ENCODE assay signal across 14 mouse cellular contexts in genomic region chr12:81170076-81170475, GRCm38 (mm10).
DNase-seq lines count a peak whose midpoint lies in the region; ATAC-seq and TF ChIP-seq lines count a peak whose summit lies in the region.
"Had no signal": no experiment of that assay in that cellular context is flagged by ENCODE, and none has a peak within 500 bp of the region (broad histone marks: within the 10 kb centered on the region; RNA-seq: fewer than 3 reads in every experiment).

No protein-coding gene starts in this region.

- peak; percentile 53 for TF ChIP-seq CTCF in intestine, postnatal 0 days (IDR thresholded peaks at IDR 0.05; ENCODE audit: low read depth)
- TF ChIP-seq CTCF in midbrain, postnatal 0 days (IDR thresholded peaks at IDR 0.05), result peak; percentile 54
- peak; percentile 43; the same call in 1 of the 2 replicates for TF ChIP-seq CTCF in G1E (IDR thresholded peaks at IDR 0.05; ENCODE audit: low read depth, low read length)
- peak; percentile 28; the same call in 1 of the 2 replicates for TF ChIP-seq CTCF in small intestine, adult 2 months (IDR thresholded peaks at IDR 0.05; ENCODE audit: extremely low read depth, insufficient read length, insufficient replicate concordance, low read depth, low read length)

- no peaks in the 10 kb centered on the region for H3K36me3 ChIP-seq in intestine, postnatal 0 days (ENCODE audit: control insufficient read depth, insufficient read depth)
- H3K36me3 ChIP-seq in intestine, embryonic 16.5 days (ENCODE audit: control insufficient read depth, insufficient read depth, low read length), result no peaks in the 10 kb centered on the region
- no peaks in the 10 kb centered on the region for H3K36me3 ChIP-seq in midbrain, postnatal 0 days (ENCODE audit: insufficient read depth, low read length)
- H3K36me3 ChIP-seq in midbrain, embryonic 13.5 days, result no peaks in the 10 kb centered on the region
- H3K36me3 ChIP-seq in G1E (replicated peaks), result peaks cover 93% of the 10 kb centered on the region
- no peaks in the 10 kb centered on the region for H3K36me3 ChIP-seq in small intestine, adult 2 months (ENCODE audit: control insufficient read depth, insufficient read depth, low read length)
- H3K36me3 ChIP-seq: kidney, embryonic 15.5 days; limb, embryonic 15.5 days had no signal

- no peak for TF ChIP-seq POLR2A in small intestine, adult 2 months (IDR thresholded peaks at IDR 0.05; ENCODE audit: low read depth, low read length)

- H3K9ac ChIP-seq in intestine, postnatal 0 days (ENCODE audit: low read depth, low read length), result no peak overlapping the region
- no peak overlapping the region for H3K9ac ChIP-seq in intestine, embryonic 16.5 days (ENCODE audit: low read depth, low read length)
- H3K9ac ChIP-seq in midbrain, postnatal 0 days (replicated peaks; ENCODE audit: low read length, poor library complexity, severe bottlenecking), result no peak overlapping the region
- H3K9ac ChIP-seq in midbrain, embryonic 13.5 days (replicated peaks), result no peak overlapping the region
- H3K9ac ChIP-seq: kidney, embryonic 15.5 days; limb, embryonic 15.5 days had no signal

- no peak overlapping the region for H3K27ac ChIP-seq in intestine, postnatal 0 days (ENCODE audit: low read depth, low read length)
- H3K27ac ChIP-seq in intestine, embryonic 16.5 days (ENCODE audit: low read length), result no peak overlapping the region
- H3K27ac ChIP-seq in midbrain, postnatal 0 days (ENCODE audit: low read depth, low read length), result no peak overlapping the region
- H3K27ac ChIP-seq in midbrain, embryonic 13.5 days, result no peak overlapping the region
- no peak overlapping the region for H3K27ac ChIP-seq in small intestine, adult 2 months (ENCODE audit: insufficient read depth, low read depth, low read length)
- H3K27ac ChIP-seq: hindbrain, embryonic 10.5 days; kidney, embryonic 15.5 days; limb, embryonic 15.5 days had no signal

- 88% methylated on average over 2 of the region's 2 CpGs for WGBS in intestine, postnatal 0 days
- WGBS in intestine, embryonic 16.5 days, result 92% methylated on average over 2 of the region's 2 CpGs
- WGBS in midbrain, postnatal 0 days, result 79% methylated on average over 2 of the region's 2 CpGs
- WGBS in midbrain, embryonic 13.5 days, result 91% methylated on average over 2 of the region's 2 CpGs
- WGBS in small intestine, adult 2 months, result 79% methylated on average over 2 of the region's 2 CpGs

- ATAC-seq in intestine, postnatal 0 days, result no peak
- no peak for ATAC-seq in intestine, embryonic 16.5 days
- no peak for ATAC-seq in midbrain, postnatal 0 days (ENCODE audit: low FRiP score)
- no peak for ATAC-seq in midbrain, embryonic 13.5 days
- ATAC-seq in G1E (ENCODE audit: extremely low read depth, insufficient number of reproducible peaks, low FRiP score, poor library complexity, severe bottlenecking), result no peak
- ATAC-seq: activated CD4-positive, CD25-positive, alpha-beta regulatory T cell, adult 4 months had no signal

- H3K27me3 ChIP-seq in intestine, postnatal 0 days (replicated peaks; ENCODE audit: control insufficient read depth, insufficient read depth, low read length), result no peaks in the 10 kb centered on the region
- H3K27me3 ChIP-seq in intestine, embryonic 16.5 days (replicated peaks; ENCODE audit: control insufficient read depth, insufficient read depth, low read length), result no peaks in the 10 kb centered on the region
- H3K27me3 ChIP-seq in midbrain, postnatal 0 days (ENCODE audit: insufficient read depth, low read length), result no peaks in the 10 kb centered on the region
- no peaks in the 10 kb centered on the region for H3K27me3 ChIP-seq in midbrain, embryonic 13.5 days
- no peaks in the 10 kb centered on the region for H3K27me3 ChIP-seq in G1E (ENCODE audit: insufficient read depth, low read length)
- no peaks in the 10 kb centered on the region for H3K27me3 ChIP-seq in small intestine, adult 2 months (ENCODE audit: control insufficient read depth, insufficient read depth, low read length)

- no peaks in the 10 kb centered on the region for H3K4me1 ChIP-seq in intestine, postnatal 0 days (replicated peaks; ENCODE audit: control insufficient read depth, insufficient read depth, low read length)
- H3K4me1 ChIP-seq in intestine, embryonic 16.5 days (ENCODE audit: control insufficient read depth, insufficient read depth, low read length), result no peaks in the 10 kb centered on the region
- H3K4me1 ChIP-seq in midbrain, postnatal 0 days (ENCODE audit: insufficient read depth, low read length), result no peaks in the 10 kb centered on the region; the same call in 1 of the 2 replicates
- peaks cover 14% of the 10 kb centered on the region for H3K4me1 ChIP-seq in midbrain, embryonic 13.5 days (replicated peaks)
- peaks cover 7% of the 10 kb centered on the region for H3K4me1 ChIP-seq in G1E (ENCODE audit: insufficient read depth, low read depth, low read length)
- no peaks in the 10 kb centered on the region for H3K4me1 ChIP-seq in small intestine, adult 2 months (ENCODE audit: control insufficient read depth, insufficient read depth, insufficient read length, low read length)
- H3K4me1 ChIP-seq: megakaryocyte, embryonic 14.5 days had no signal

- H3K4me2 ChIP-seq in intestine, postnatal 0 days (replicated peaks; ENCODE audit: low read depth), result no peak overlapping the region
- H3K4me2 ChIP-seq in intestine, embryonic 16.5 days (ENCODE audit: low read depth, low read length), result no peak overlapping the region
- no peak overlapping the region for H3K4me2 ChIP-seq in midbrain, postnatal 0 days (ENCODE audit: low read depth, low read length, poor library complexity, severe bottlenecking)
- no peak overlapping the region for H3K4me2 ChIP-seq in midbrain, embryonic 13.5 days (replicated peaks)
- H3K4me2 ChIP-seq: kidney, embryonic 15.5 days; limb, embryonic 15.5 days had no signal

- DNase-seq in midbrain, postnatal 0 days (ENCODE audit: low spot score), result no peak
- DNase-seq in G1E (ENCODE audit: low spot score), result no peak
- no peak for DNase-seq in kidney, postnatal 25 days
- DNase-seq: spleen, adult 18-20 months had no signal

- H3K9me3 ChIP-seq in intestine, postnatal 0 days (ENCODE audit: control insufficient read depth), result no peaks in the 10 kb centered on the region
- no peaks in the 10 kb centered on the region for H3K9me3 ChIP-seq in intestine, embryonic 16.5 days (ENCODE audit: control insufficient read depth, low read length)
- no peaks in the 10 kb centered on the region for H3K9me3 ChIP-seq in midbrain, postnatal 0 days (ENCODE audit: low read length)
- H3K9me3 ChIP-seq in midbrain, embryonic 13.5 days, result no peaks in the 10 kb centered on the region
- H3K9me3 ChIP-seq in G1E (replicated peaks), result no peaks in the 10 kb centered on the region
- H3K9me3 ChIP-seq: hindbrain, embryonic 10.5 days; kidney, embryonic 15.5 days; limb, embryonic 15.5 days; megakaryocyte, embryonic 14.5 days had no signal

- H3K4me3 ChIP-seq in intestine, postnatal 0 days (ENCODE audit: low read depth, low read length), result no peak overlapping the region
- no peak overlapping the region for H3K4me3 ChIP-seq in intestine, embryonic 16.5 days (ENCODE audit: low read length)
- H3K4me3 ChIP-seq in midbrain, postnatal 0 days (ENCODE audit: low read depth, low read length), result no peak overlapping the region
- H3K4me3 ChIP-seq in midbrain, embryonic 13.5 days (replicated peaks), result no peak overlapping the region
- no peak overlapping the region for H3K4me3 ChIP-seq in G1E (ENCODE audit: low read depth, low read length)
- H3K4me3 ChIP-seq in small intestine, adult 2 months (ENCODE audit: low read depth, low read length), result no peak overlapping the region
- H3K4me3 ChIP-seq: erythroblast, embryonic 14.5 days; hindbrain, embryonic 10.5 days; kidney, embryonic 15.5 days; limb, embryonic 15.5 days; megakaryocyte, embryonic 14.5 days had no signal
